Mouse (Mus musculus) G1E (cell line): ENCODE data around the gene Lyg2. TPM values are rescaled to one million over a fixed set of nuclear protein-coding genes. Genes with fewer than 3 reads are reported as not detected.

ENCODE experiments used
- ATAC-seq: 2 replicates; pipeline ENCODE4 v1.8.0; 2016; ENCODE audit warnings: mild to moderate bottlenecking; ENCODE audit not compliant: insufficient number of reproducible peaks, poor library complexity, low FRiP score, severe bottlenecking; ENCODE audit errors: extremely low read depth
- DNase-seq: peaks from one replicate; pipeline ENCODE4 v3.0.0; 2012; ENCODE audit warnings: low spot score
- H3K27me3 ChIP-seq: 2 replicates; pipeline ENCODE4 v1.6.1; 2012; ENCODE audit warnings: mild to moderate bottlenecking, low read length, inconsistent platforms; ENCODE audit not compliant: insufficient read depth
- H3K36me3 ChIP-seq: replicated peaks from 2 replicates; pipeline ENCODE3; 2012; ENCODE audit warnings: mild to moderate bottlenecking, inconsistent platforms
- H3K4me1 ChIP-seq: 2 replicates; pipeline ENCODE4 v1.6.1; 2012; ENCODE audit warnings: low read depth, low read length, inconsistent platforms, mixed read lengths; ENCODE audit not compliant: insufficient read depth
- H3K4me3 ChIP-seq: 2 replicates; pipeline ENCODE4 v1.5.1; 2012; ENCODE audit warnings: low read depth, mild to moderate bottlenecking, inconsistent platforms, low read length, moderate library complexity, mixed read lengths
- H3K9me3 ChIP-seq: replicated peaks from 2 replicates; pipeline ENCODE4 v1.6.1; 2012; ENCODE audit warnings: inconsistent platforms
- CTCF ChIP-seq: IDR thresholded peaks from 2 replicates; pipeline ENCODE4 v1.5.1; 2012; ENCODE audit warnings: low read depth, low read length, inconsistent platforms, mixed read lengths
- GATA1 ChIP-seq: IDR thresholded peaks from 2 replicates; pipeline ENCODE4 v1.6.1; 2012; ENCODE audit warnings: borderline replicate concordance, low read length, inconsistent platforms, mixed read lengths
- GATA2 ChIP-seq: IDR thresholded peaks from 2 replicates; pipeline ENCODE4 v1.6.1; 2012; ENCODE audit warnings: low read depth, low read length, inconsistent platforms, borderline replicate concordance
- POLR2AphosphoS5 ChIP-seq: IDR thresholded peaks from 2 replicates; pipeline ENCODE4 v1.6.1; 2012; ENCODE audit warnings: low read depth, low read length, inconsistent platforms; ENCODE audit not compliant: insufficient replicate concordance
- TAL1 ChIP-seq: conservative IDR thresholded peaks from 2 replicates; pipeline ENCODE4 v1.6.1; 2012; ENCODE audit warnings: low read depth, low read length, inconsistent platforms, mixed read lengths
- polyA plus RNA-seq: library from polyadenylated mRNA; stranded (reverse); fragments of >175 nt; gene quantifications from 2 replicates; pipeline ENCODE4 v1.2.3, GENCODE M21; 2012
- total RNA-seq, 2 experiments: library from RNA; stranded (forward) in 1 of 2; stranded (reverse) in 1 of 2; fragments of 200-1000 nt in 1 of 2; fragments of >200 nt in 1 of 2; fragmentation: Nextera tagmentation in 1 of 2; gene quantifications; 2 replicates each; pipeline ENCODE4 v1.2.3; 2014 to 2017

The Lyg2 gene
- total and polyA plus RNA-seq, 3 experiments, result 0.05 TPM; not detected in 2

DNA sequence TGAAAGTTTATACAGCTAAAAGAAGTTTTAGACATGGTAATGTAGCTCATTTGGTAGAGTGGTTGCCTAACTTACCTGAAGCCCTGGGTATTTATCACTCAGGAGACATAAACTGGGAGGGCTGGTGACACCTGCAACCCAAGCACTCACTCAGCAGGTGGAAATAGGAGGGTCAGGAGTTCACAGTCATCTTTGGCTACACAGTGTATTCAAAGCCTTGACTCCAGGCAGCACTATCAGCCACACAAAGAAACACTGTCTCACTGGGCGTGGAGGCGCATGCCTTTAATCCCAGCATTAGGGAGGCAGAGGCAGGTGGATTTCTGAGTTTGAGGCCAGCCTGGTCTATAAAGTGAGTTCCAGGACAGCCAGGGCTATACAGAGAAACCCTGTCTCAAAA is 3.5 kb downstream of the Lyg2 start:
- peaks cover 38% of the 10 kb centered on the region for H3K27me3 ChIP-seq
- H3K36me3 ChIP-seq, result no peaks in the 10 kb centered on the region
- H3K4me3 ChIP-seq, result no peak overlapping the region
- H3K4me1 ChIP-seq, result no peaks in the 10 kb centered on the region
- no peaks in the 10 kb centered on the region for H3K9me3 ChIP-seq
- TF ChIP-seq GATA2 (no peak), GATA1 (no peak), POLR2AphosphoS5 (no peak), TAL1 (no peak), CTCF (no peak)
- DNase-seq (no peak), ATAC-seq (no peak)

- no peaks in the 10 kb centered on the region for H3K9me3 ChIP-seq
- H3K4me3 ChIP-seq, result no peak overlapping the region
- peaks cover 27% of the 10 kb centered on the region for H3K36me3 ChIP-seq
- TF ChIP-seq GATA2, result no peak
- TF ChIP-seq TAL1, result no peak
- H3K4me1 ChIP-seq, result peaks cover 2% of the 10 kb centered on the region; the same call in 1 of the 2 replicates
- peak; percentile 59 for DNase-seq
- ATAC-seq, result no peak
- H3K27me3 ChIP-seq, result peaks cover 16% of the 10 kb centered on the region
Observed at GRCm38 (mm10) chr1:37903178-37903577, 13.1 kb downstream of the Lyg2 start.

DNA sequence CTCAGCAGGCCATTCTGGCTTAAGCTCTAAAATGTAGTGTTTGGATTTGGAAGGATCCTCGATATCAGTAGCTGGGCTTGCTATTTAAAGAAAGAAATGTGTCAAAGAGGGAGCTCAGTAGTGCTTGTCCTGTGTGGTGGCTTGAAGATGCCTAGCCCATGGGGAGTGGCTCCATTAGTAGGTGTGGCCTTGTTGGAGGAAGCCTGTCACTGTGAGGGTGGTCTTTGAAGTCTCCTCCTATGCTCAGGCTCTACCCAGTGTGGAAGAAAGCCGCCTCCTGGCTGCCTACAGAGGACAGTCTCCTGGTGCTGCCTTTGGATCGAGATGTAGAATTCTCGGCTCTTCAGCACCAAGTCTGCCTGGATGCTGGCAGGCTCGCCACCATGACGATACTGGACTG is 16.0 kb downstream of the Lyg2 start:
- Histone ChIP-seq H3K36me3 (peaks cover 54% of the 10 kb centered on the region), H3K4me1 (peaks cover 2% of the 10 kb centered on the region), H3K9me3 (no peaks in the 10 kb centered on the region), H3K4me3 (no peak overlapping the region), H3K27me3 (peaks cover 3% of the 10 kb centered on the region; the same call in 1 of the 2 replicates)
- ATAC-seq (no peak), DNase-seq (no peak)
- TF ChIP-seq GATA1 (no peak), POLR2AphosphoS5 (0 out of 2 replicates have a peak, but pooled peaks have one; percentile 50), CTCF (no peak), GATA2 (no peak), TAL1 (no peak)

- peaks cover 2% of the 10 kb centered on the region for H3K4me1 ChIP-seq
- no peak for TF ChIP-seq GATA1
- no peak for TF ChIP-seq TAL1
- TF ChIP-seq POLR2AphosphoS5, result no peak
Observed at GRCm38 (mm10) chr1:37899816-37900215, 16.5 kb downstream of the Lyg2 start.

GRCm38 (mm10) chr1:37894606-37895005 is 21.7 kb downstream of the Lyg2 start:
- Histone ChIP-seq H3K27me3 (no peaks in the 10 kb centered on the region), H3K9me3 (no peaks in the 10 kb centered on the region), H3K4me1 (peaks cover 28% of the 10 kb centered on the region), H3K4me3 (no peak overlapping the region), H3K36me3 (peaks cover 78% of the 10 kb centered on the region)
- no peak for ATAC-seq
- TF ChIP-seq GATA1, result no peak
- TF ChIP-seq CTCF, result no peak
- TF ChIP-seq GATA2, result no peak
- no peak for TF ChIP-seq POLR2AphosphoS5
- TF ChIP-seq TAL1, result no peak
- DNase-seq, result no peak

More at GRCm38 (mm10) chr1:37899816-37900215, 16.5 kb downstream of the Lyg2 start:
- Histone ChIP-seq H3K27me3 (no peaks in the 10 kb centered on the region), H3K36me3 (peaks cover 58% of the 10 kb centered on the region), H3K9me3 (no peaks in the 10 kb centered on the region), H3K4me3 (no peak overlapping the region)
- no peak for ATAC-seq
- no peak for DNase-seq

DNA sequence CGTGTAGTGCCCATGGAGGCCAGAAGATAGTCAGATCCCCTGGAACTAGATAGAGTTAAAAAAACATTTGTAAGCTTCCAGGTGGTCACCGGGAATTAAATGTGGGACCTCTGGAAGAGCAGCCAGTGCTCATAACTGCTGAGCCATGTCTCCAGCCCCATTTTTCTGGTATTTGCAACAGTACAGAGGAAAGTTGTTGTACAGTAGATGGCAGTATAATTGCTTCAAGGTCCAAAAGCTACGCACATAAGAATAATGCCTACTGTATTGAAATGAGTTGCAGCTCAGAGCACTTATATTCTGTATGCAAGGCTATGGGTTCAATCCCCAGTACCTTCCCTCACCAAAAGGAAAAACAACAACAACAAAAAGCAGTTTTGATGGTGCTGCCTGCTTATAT is 24.9 kb downstream of the Lyg2 start:
- peaks cover 73% of the 10 kb centered on the region for H3K36me3 ChIP-seq
- H3K4me1 ChIP-seq, result peaks cover 52% of the 10 kb centered on the region
- ATAC-seq, result no peak
- no peaks in the 10 kb centered on the region for H3K9me3 ChIP-seq
- DNase-seq, result peak; percentile 56
- TF ChIP-seq POLR2AphosphoS5, result no peak
- no peak for TF ChIP-seq CTCF
- no peak for TF ChIP-seq GATA2
- TF ChIP-seq GATA1, result no peak
- no peak for TF ChIP-seq TAL1
- no peaks in the 10 kb centered on the region for H3K27me3 ChIP-seq
- peak overlapping the region; percentile 77 for H3K4me3 ChIP-seq

DNA sequence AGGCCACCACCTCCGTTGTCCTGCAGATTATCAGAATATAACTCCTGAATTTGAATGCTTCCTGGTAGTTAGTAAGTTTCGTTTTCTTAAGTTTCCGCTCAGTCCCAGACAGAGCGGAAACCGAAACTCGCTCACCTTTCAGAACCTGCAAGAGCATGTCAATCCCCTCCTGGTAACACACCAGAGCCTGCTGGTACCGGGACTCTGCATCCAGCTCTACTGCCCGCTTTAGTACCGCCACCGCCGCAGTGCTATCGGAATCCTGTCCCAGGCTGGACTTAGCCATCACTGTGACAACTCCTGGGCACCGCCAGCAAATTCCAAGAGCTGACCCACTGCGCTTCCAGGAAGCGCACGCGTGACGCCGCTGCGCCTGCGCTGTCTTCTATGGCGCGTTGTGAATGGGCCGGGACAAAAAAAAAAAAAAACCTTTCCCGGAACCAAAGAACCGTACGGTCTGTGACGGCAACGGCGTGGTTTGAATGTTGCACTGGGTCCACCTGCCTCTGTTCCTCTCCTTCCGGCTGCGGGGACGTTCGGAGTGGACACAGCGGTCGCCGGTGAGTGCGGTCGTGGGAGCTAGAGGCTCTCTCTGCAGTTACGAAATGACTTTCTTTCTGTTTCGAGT is 26.2 kb downstream of the Lyg2 start, which contains the start of the genes Mitd1 and Mrpl30:
TSS of gene Mitd1 (minus strand) at position 387 of the 628 bp plus-strand sequence.
TSS of gene Mrpl30 (plus strand) at position 453 of the 628 bp plus-strand sequence.
- TF ChIP-seq POLR2AphosphoS5 (no peak), CTCF (no peak), TAL1 (no peak), GATA1 (no peak), GATA2 (no peak)
- Histone ChIP-seq H3K9me3 (no peaks in the 10 kb centered on the region), H3K36me3 (peaks cover 71% of the 10 kb centered on the region), H3K27me3 (no peaks in the 10 kb centered on the region), H3K4me3 (peak within 1 kb of the TSS; percentile 77), H3K4me1 (peaks cover 55% of the 10 kb centered on the region)
- ATAC-seq (peak; percentile 84), DNase-seq (peak; percentile 83)
